Mouse (Mus musculus) cerebellum, postnatal 4 days (tissue): ENCODE measurements around the gene Olfr1177-ps.

Experiments
- DNase-seq, 2 experiments: peaks; one replicate each; pipeline ENCODE4 v3.0.0; 2022; ENCODE audit warnings: low spot score in 2 of 2, mixed read lengths in 1 of 2

Gene Olfr1177-ps

GRCm38 (mm10) chr2:88346392-88346791 is at the start of gene Olfr1177-ps:
Gene Olfr1177-ps, minus strand, starts transcription at chr2:88346492.
- no peak for DNase-seq

- no peak for DNase-seq
Measured at GRCm38 (mm10) chr2:88386762-88387161, 40.5 kb upstream of the Olfr1177-ps start, which contains the start of gene Olfr1178. Gene Olfr1178, plus strand, starts transcription at chr2:88387062.

GRCm38 (mm10) chr2:88356304-88356703 is 10.0 kb upstream of the Olfr1177-ps start:
- no peak for DNase-seq

GRCm38 (mm10) chr2:88336421-88336820 is 9.9 kb downstream of the Olfr1177-ps start, which contains the start of gene Olfr1176:
Gene Olfr1176, plus strand, starts transcription at chr2:88336721.
- DNase-seq: no peak

- no peak for DNase-seq
Measured at GRCm38 (mm10) chr2:88327115-88327514, 19.2 kb downstream of the Olfr1177-ps start, which contains the start of gene Olfr1175-ps. Gene Olfr1175-ps, minus strand, starts transcription at chr2:88327215.

- no peak for DNase-seq
Measured at GRCm38 (mm10) chr2:88315035-88315434, 31.3 kb downstream of the Olfr1177-ps start, which contains the start of gene Olfr1174-ps. Gene Olfr1174-ps, minus strand, starts transcription at chr2:88315135.
